Mouse (Mus musculus) liver, adult 10 weeks (tissue): Measurements from ENCODE around the gene Ugt1a5. TPM values are rescaled to one million over a fixed set of nuclear protein-coding genes. Genes with fewer than 3 reads are reported as not detected.

Source experiments
- polyA plus RNA-seq: library from polyadenylated mRNA; stranded (reverse); fragments of 350-450 nt; fragmentation: Illumina TruSeq; extraction: RNeasy Lipid Tissue Mini Kit (QIAGEN cat#74804); gene quantifications from one replicate; pipeline ENCODE4 v1.2.3, GENCODE M21; 2014; ENCODE audit warnings: low read depth, low replicate concordance

The Ugt1a5 gene
- polyA plus RNA-seq = 306 TPM

DNA sequence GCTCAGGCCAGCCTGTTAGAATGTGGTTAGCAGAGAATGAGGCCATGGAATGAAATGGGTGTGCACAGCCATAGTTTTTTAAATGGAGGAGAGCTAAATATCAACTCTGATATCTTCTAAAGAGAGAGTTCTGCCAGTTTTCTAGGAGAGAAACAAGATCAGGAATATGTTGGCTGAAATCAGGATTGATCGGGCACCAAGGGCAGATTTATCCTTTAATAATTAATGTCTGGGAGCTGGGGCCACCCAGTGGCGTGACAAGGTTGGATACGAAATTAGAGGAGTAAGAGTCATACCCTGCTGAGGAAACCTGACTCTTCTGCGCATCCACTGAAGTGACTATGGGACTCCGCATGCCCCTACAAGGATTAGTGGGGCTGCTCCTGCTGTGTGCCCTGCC lies at the start of gene Ugt1a5:
Ugt1a5 (plus strand) TSS at position 302 of the 400 bp plus-strand sequence.

DNA sequence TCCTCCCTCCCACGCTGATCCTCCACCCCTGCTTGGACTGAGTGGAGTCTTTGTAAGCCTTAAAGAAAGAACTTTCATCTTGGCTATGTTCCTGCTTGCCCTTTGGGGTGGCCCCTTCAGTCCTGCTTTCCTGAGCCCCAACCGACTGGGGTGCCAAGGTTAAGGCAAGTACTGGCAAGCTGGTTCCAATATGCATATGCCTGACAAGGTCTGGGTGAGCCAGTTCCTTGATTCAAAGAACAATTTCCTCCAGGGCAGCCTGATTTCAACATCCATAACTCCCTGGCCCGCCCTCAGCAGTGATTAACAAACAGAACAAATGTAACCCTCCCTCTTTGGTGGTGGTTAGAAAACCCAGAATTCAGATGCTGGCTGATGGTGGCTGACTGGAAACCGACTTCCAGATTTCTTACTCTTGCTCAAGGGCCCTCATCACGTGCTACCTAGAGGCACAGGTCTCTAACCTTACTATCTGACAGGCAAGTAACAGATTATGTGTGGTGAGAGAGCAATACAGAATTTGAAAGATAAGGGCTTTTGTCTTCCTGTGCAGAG lies 31.3 kb upstream of the Ugt1a5 start, which contains the start of gene Ugt1a6a:
Ugt1a6a (plus strand) TSS at position 353 of the 555 bp plus-strand sequence.

DNA sequence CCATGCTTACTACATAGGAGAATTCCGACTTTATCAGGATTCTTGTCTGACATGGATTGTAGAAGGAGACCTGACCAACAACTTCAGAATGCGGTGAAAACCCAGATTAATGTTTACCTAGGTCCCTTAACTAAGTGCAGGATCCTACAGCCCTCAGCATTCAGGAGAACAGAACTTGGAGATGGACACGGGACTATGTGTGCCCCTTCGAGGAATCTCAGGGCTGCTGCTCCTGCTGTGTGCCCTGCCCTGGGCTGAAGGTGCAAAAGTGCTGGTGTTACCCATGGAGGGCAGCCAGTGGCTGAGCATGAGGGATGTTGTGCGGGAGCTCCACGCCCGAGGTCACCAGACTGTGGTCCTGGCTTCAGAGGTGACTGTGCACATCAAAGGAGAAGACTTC lies 34.6 kb downstream of the Ugt1a5 start, which contains the start of gene Ugt1a2:
Ugt1a2 (plus strand) TSS at position 146 of the 400 bp plus-strand sequence.

DNA sequence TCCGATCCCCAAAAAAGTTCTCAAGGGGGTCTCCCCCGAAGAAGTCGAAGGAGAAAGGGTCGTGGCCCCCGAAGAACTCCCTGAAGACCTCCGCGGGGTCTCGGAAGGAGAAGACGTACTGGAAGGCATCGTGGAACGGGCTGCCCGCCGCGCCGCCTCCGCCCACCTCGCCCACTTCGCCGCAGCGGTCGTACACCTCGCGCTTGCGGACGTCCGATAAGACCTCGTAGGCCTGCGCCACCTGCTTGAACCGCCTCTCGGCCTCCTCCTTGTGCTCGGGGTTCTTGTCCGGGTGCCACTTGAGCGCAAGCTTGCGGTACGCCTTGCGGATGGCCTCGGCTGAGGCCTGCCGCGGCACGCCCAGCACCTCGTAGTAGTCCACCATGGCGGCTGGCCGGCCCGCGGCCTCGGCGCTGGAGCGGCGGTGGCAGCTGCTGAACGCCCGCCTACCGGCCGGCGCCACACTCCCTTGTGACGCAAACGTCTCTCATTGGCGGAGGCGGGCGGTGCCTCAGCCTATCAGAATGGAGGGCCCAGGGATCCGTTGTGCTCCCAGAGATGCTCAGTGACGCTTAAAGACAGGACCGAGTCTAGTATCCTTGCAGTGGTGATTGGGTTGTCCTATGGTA lies 39.6 kb downstream of the Ugt1a5 start, which contains the start of gene Dnajb3:
Dnajb3 (minus strand) TSS at position 489 of the 629 bp plus-strand sequence.

DNA sequence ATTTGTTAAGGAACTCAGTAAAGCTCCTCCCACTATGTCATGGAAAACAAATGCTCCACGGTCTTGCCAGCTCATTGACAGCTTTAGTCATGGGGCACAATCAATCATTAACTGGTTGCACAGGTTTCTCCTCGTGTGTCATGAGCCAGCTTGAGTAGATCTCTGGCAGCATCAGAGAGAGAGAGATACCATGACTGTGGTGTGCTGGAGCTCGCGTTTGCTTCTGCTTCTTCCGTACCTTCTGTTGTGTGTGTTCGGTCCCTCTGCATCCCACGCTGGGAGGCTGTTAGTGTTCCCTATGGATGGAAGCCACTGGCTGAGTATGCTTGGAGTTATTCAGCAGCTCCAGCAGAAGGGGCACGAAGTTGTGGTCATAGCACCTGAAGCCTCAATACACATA lies 46.0 kb downstream of the Ugt1a5 start, which contains the start of gene Ugt1a1:
Ugt1a1 (plus strand) TSS at position 148 of the 400 bp plus-strand sequence.

DNA sequence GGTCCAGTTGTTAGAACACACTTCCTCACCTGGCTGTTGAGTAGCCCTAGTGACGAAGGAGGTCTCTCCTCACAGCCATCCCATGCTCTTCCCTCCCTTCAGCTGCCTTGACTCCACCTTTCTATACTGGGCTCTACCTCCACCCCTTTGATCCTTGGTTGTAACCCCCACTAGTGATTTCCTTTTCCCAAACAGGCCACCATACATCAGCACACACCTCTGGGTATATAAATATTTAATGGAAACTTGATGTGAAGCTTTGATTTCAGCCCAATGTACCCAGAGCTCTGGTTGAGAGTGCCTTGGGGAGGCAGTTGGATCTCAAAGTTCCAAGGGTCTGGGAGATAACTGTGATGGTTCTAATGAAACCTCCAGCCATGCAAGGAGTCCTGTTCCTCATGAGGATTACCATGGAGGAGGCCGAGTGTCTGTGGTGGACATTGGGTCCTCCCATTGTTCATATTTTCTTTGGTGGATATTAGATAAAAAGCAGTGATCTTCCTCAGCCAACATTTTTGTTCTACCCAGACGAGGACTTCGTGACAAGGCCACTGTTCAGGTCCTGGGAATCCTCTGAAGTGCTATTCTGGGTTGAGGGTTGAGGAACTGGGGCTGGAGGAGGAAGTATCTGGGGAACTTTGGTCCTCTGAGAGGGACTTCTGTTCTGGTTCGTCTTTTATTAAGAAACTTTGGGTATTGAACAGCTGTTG lies 61.0 kb downstream of the Ugt1a5 start, which contains the start of gene Mroh2a:
Mroh2a (plus strand) TSS at position 317 of the 710 bp plus-strand sequence.

Other genes with a start within 250 kb of the Ugt1a5 start
- gene Usp40, start 157.5 kb upstream of the Ugt1a5 start, polyA plus RNA-seq = 28.0 TPM
- 6.3 TPM for gene Ugt1a10, start 110.6 kb upstream of the Ugt1a5 start, polyA plus RNA-seq
- gene Ugt1a9, start 95.2 kb upstream of the Ugt1a5 start, polyA plus RNA-seq = 437 TPM
- not detected for gene Ugt1a8, start 78.2 kb upstream of the Ugt1a5 start, polyA plus RNA-seq
- 38.6 TPM for gene Ugt1a7c, start 71.0 kb upstream of the Ugt1a5 start, polyA plus RNA-seq
- gene Ugt1a6b, start 62.8 kb upstream of the Ugt1a5 start, polyA plus RNA-seq = 92.8 TPM
- gene Ugt1a6a, start 31.2 kb upstream of the Ugt1a5 start, polyA plus RNA-seq = 60.2 TPM
- gene Ugt1a2, start 34.6 kb downstream of the Ugt1a5 start, polyA plus RNA-seq = 0.42 TPM
- not detected for gene Dnajb3, start 39.8 kb downstream of the Ugt1a5 start, polyA plus RNA-seq
- 891 TPM for gene Ugt1a1, start 45.9 kb downstream of the Ugt1a5 start, polyA plus RNA-seq
- 0.42 TPM for gene Mroh2a, start 61.0 kb downstream of the Ugt1a5 start, polyA plus RNA-seq
- gene Hjurp, start 111.6 kb downstream of the Ugt1a5 start, polyA plus RNA-seq = 44.3 TPM
- gene Trpm8, start 111.6 kb downstream of the Ugt1a5 start, polyA plus RNA-seq = not detected
- 140 TPM for gene Spp2, start 240.9 kb downstream of the Ugt1a5 start, polyA plus RNA-seq